Mouse (Mus musculus) left cerebral cortex, postnatal 14 days (tissue): Measurements from ENCODE around the gene Fam149b. TPM values are rescaled to one million over a fixed set of nuclear protein-coding genes. Genes with fewer than 3 reads are reported as not detected.
A peak's percentile ranks its signal among the peaks of the same experiment; 100 is the strongest.

Experiments
- DNase-seq, 2 experiments: peaks; one replicate each; pipeline ENCODE4 v3.0.0; 2021 to 2022; ENCODE audit warnings: low spot score in 2 of 2, mixed read lengths in 1 of 2
- intact Hi-C: fragments of 180-260 bp; cut with DNase I; formaldehyde crosslinking; loops from one replicate; pipeline ENCODE4 v1.15.1; 2025
- total RNA-seq, 2 experiments: library from RNA; stranded (reverse); gene quantifications; 2 replicates each; pipeline ENCODE4 v1.2.3; 2021

The Fam149b gene
- total RNA-seq, 2 experiments from 2014 or later: 40.2 to 45.1 TPM

- no peak for DNase-seq
- intact Hi-C loops: no loop called here
These were observed 31.9 kb downstream of the Fam149b start for GRCm38 (mm10) chr14:20379753-20380430.

GRCm38 (mm10) chr14:20388441-20389129 is 40.6 kb downstream of the Fam149b start, which contains the start of gene Dnajc9:
Gene Dnajc9 (minus strand): TSS chr14:20388910.
- intact Hi-C loops: loop anchor here (5.0 kb wide), 1 partner anchor 41 kb away; the partner anchor contains the start of genes Ecd and Fam149b
- peak; percentile 95 to 97 for DNase-seq

- no peak for DNase-seq
- intact Hi-C loops: loop anchor here (5.0 to 10.0 kb wide), 2 partner anchors 42 to 275 kb away; partner anchors contain the start of genes Ecd, Fam149b and Synpo2l
These were observed 41.6 kb downstream of the Fam149b start for GRCm38 (mm10) chr14:20389446-20390079.

GRCm38 (mm10) chr14:20392326-20392725 is 44.4 kb downstream of the Fam149b start:
- no peak for DNase-seq
- intact Hi-C loops: loop anchor here (10.0 kb wide), 1 partner anchor 272 kb away; the partner anchor contains the start of gene Synpo2l

GRCm38 (mm10) chr14:20393205-20393913 is 45.4 kb downstream of the Fam149b start, which contains the start of gene Mrps16:
Gene Mrps16 (minus strand): TSS chr14:20393634.
- peak; percentile 94 to 96 for DNase-seq
- intact Hi-C loops: loop anchor here (10.0 kb wide), 1 partner anchor 271 kb away; the partner anchor contains the start of gene Synpo2l

- intact Hi-C loops: loop anchor here (10.0 kb wide), 1 partner anchor 268 kb away; the partner anchor contains the start of gene Synpo2l
- peak in 1 of 2 experiments; percentile 29 for DNase-seq
These were observed 49.3 kb downstream of the Fam149b start for GRCm38 (mm10) chr14:20397220-20397619.

GRCm38 (mm10) chr14:20398864-20399263 is 50.9 kb downstream of the Fam149b start:
- intact Hi-C loops: loop anchor here (10.0 kb wide), 1 partner anchor 266 kb away; the partner anchor contains the start of gene Synpo2l
- DNase-seq: no peak

GRCm38 (mm10) chr14:20400071-20400470 is 52.1 kb downstream of the Fam149b start:
- peak; percentile 45 to 51 for DNase-seq
- intact Hi-C loops: no loop called here

GRCm38 (mm10) chr14:20422257-20422656 is 74.3 kb downstream of the Fam149b start:
- intact Hi-C loops: no loop called here
- peak in 1 of 2 experiments; percentile 22 for DNase-seq

GRCm38 (mm10) chr14:20423046-20423445 is 75.1 kb downstream of the Fam149b start:
- DNase-seq: no peak
- intact Hi-C loops: no loop called here

GRCm38 (mm10) chr14:20428593-20428992 is 80.6 kb downstream of the Fam149b start:
- no peak for DNase-seq
- intact Hi-C loops: no loop called here

GRCm38 (mm10) chr14:20429833-20430232 is 81.9 kb downstream of the Fam149b start:
- DNase-seq: no peak
- intact Hi-C loops: no loop called here

- intact Hi-C loops: no loop called here
- DNase-seq: no peak
These were observed 83.8 kb downstream of the Fam149b start for GRCm38 (mm10) chr14:20431726-20432125.

GRCm38 (mm10) chr14:20432420-20432819 is 84.5 kb downstream of the Fam149b start:
- intact Hi-C loops: no loop called here
- no peak for DNase-seq

Other genes starting within 250 kb of the Fam149b start
- 1 to 10 TPM; 4.5 to 4.9 TPM for gene Saysd1, start 209.6 kb upstream of the Fam149b start, total RNA-seq
- under 1 TPM; 0.59 to 0.70 TPM for gene Kcnk5, start 166.4 kb upstream of the Fam149b start, total RNA-seq
- gene Kcnk16, start 79.0 kb upstream of the Fam149b start, total RNA-seq: not detected
- gene Nudt13, start 53.5 kb upstream of the Fam149b start, total RNA-seq: 10 to 100 TPM; 13.0 to 22.1 TPM
- gene Ecd, start within 50 bp of the Fam149b start, total RNA-seq: 10 to 100 TPM; 32.1 to 32.7 TPM
- gene Dnajc9, start 40.7 kb downstream of the Fam149b start, total RNA-seq: 10 to 100 TPM; 18.0 to 22.7 TPM
- 10 to 100 TPM; 38.3 to 40.1 TPM for gene Mrps16, start 45.5 kb downstream of the Fam149b start, total RNA-seq
- 1 to 10 TPM; 2.0 to 3.1 TPM for gene Cfap70, start 104.1 kb downstream of the Fam149b start, total RNA-seq
- 10 to 100 TPM; 49.4 to 49.8 TPM for gene Anxa7, start 132.0 kb downstream of the Fam149b start, total RNA-seq
- 1 to 10 TPM in 1 of 2 experiments, under 1 TPM in 1; 0.59 to 1.0 TPM for gene Mss51, start 148.7 kb downstream of the Fam149b start, total RNA-seq
- 100 to 1,000 TPM; 387 to 395 TPM for gene Ppp3cb, start 198.4 kb downstream of the Fam149b start, total RNA-seq